Mouse (Mus musculus): ENCODE results near the gene Gmcl1.
A peak's percentile ranks its signal among the peaks of the same experiment; 100 is the strongest.

DNA sequence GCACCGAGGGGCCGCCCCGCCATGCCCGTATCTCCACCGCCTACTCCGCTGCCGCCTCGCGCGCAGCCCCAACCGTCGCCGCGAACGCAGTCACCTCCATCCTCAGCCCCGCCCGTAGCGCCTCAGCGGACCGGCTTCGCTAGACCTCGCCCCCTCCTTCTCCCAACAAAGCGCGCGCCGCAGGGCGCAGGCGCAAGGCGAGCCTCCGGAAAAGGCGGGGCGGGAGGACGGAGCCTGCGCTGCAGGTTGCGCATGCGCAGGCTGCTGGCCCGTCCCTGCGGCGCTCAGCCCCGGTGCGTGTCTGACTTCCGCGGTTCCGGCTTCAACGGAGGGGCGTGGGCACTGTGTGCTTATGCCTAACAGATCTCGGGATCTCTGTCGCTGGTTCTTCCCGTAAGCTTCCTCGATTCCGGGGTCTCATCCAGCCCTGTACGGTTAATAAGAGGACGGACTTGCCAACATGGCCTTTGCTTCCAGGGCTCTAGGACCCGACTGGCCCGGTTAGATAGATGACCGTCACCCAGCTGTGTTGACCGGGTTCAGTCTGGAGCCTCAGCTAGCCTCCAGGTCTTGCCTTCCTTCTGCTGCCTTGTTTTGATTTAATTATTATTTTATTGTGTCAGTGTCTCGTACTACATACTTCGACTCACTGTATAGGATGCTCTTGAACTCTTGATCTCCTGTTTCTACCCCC, at the start of gene Gmcl1:
- TF ChIP-seq CTCF (IDR thresholded peaks at IDR 0.05; ENCODE audit: extremely low read depth, insufficient read length, insufficient replicate concordance, low read depth, low read length) = 0 out of 2 replicates have a peak, but pooled peaks have one; percentile 12
- TF ChIP-seq POLR2A (IDR thresholded peaks at IDR 0.05; ENCODE audit: low read depth, low read length) = peak; percentile 77

All from small intestine, adult 2 months (tissue).